Mouse (Mus musculus) small intestine, adult 2 months (tissue): ENCODE data around the gene Slc31a1. TPM values are rescaled to one million over a fixed set of nuclear protein-coding genes. Genes with fewer than 3 reads are reported as not detected.

Experiments
- H3K27ac ChIP-seq: fragments of 200-500 bp; 2 replicates; pipeline ENCODE4 v1.5.1; 2012; ENCODE audit warnings: low read depth, low read length, control low read depth, inconsistent platforms; ENCODE audit not compliant: insufficient read depth
- H3K27me3 ChIP-seq: fragments of 200-500 bp; 2 replicates; pipeline ENCODE4 v1.6.1; 2012; ENCODE audit warnings: mild to moderate bottlenecking, moderate library complexity, low read length, inconsistent platforms; ENCODE audit not compliant: control insufficient read depth, insufficient read depth
- H3K36me3 ChIP-seq: fragments of 200-500 bp; 2 replicates; pipeline ENCODE4 v1.6.1; 2012; ENCODE audit warnings: mild to moderate bottlenecking, low read length, control low read depth, inconsistent platforms; ENCODE audit not compliant: control insufficient read depth, insufficient read depth
- H3K4me1 ChIP-seq: fragments of 200-500 bp; 2 replicates; pipeline ENCODE4 v1.6.1; 2012; ENCODE audit warnings: low read length, inconsistent platforms, mixed read lengths; ENCODE audit not compliant: control insufficient read depth, insufficient read depth, insufficient read length
- H3K4me3 ChIP-seq: fragments of 200-500 bp; 2 replicates; pipeline ENCODE4 v1.5.1; 2012; ENCODE audit warnings: low read depth, mild to moderate bottlenecking, control low read depth, inconsistent platforms, low read length, moderate library complexity
- CTCF ChIP-seq: fragments of 200-500 bp; IDR thresholded peaks from 2 replicates; pipeline ENCODE4 v1.5.1; 2012; ENCODE audit warnings: low read depth, mild to moderate bottlenecking, control low read depth, inconsistent platforms, low read length, moderate library complexity, mixed read lengths; ENCODE audit not compliant: insufficient replicate concordance, insufficient read length; ENCODE audit errors: extremely low read depth
- POLR2A ChIP-seq: fragments of 200-500 bp; IDR thresholded peaks from 2 replicates; pipeline ENCODE4 v1.6.1; 2012; ENCODE audit warnings: low read depth, mild to moderate bottlenecking, control low read depth, inconsistent platforms, low read length, moderate library complexity
- WGBS: fragments of 180-500 bp; shearing (Covaris S2); methylation state at CpG from one replicate; pipeline ENCODE4 v1.1.7; 2018; 5-methylcytosine and 5-hydroxymethylcytosine counted together
- polyA plus RNA-seq: library from polyadenylated mRNA; depleted of rRNA; stranded (reverse); fragments of >200 nt; gene quantifications from 2 replicates; pipeline ENCODE4 v1.2.3, GENCODE M21; 2012

Slc31a1 gene
- polyA plus RNA-seq, 1 experiment = 40.3 TPM

GRCm38 (mm10) chr4:62419091-62419490, 58.6 kb downstream of the Slc31a1 start:
- Histone ChIP-seq H3K27me3 (no peaks in the 10 kb centered on the region), H3K36me3 (peaks cover 91% of the 10 kb centered on the region), H3K4me1 (no peaks in the 10 kb centered on the region), H3K4me3 (no peak overlapping the region), H3K27ac (no peak overlapping the region)
- WGBS = 90% methylated on average over 6 of the region's 6 CpGs
- TF ChIP-seq CTCF (no peak), POLR2A (no peak)

- H3K4me1 ChIP-seq = no peaks in the 10 kb centered on the region
- H3K27ac ChIP-seq = no peak overlapping the region
- WGBS = 92% methylated on average over 4 of the region's 4 CpGs
- H3K4me3 ChIP-seq = no peak overlapping the region
- TF ChIP-seq POLR2A (no peak), CTCF (no peak)
- no peaks in the 10 kb centered on the region for H3K27me3 ChIP-seq
- H3K36me3 ChIP-seq = peaks cover 33% of the 10 kb centered on the region
These were observed 65.4 kb downstream of the Slc31a1 start for GRCm38 (mm10) chr4:62425891-62426290.

- WGBS = 71% methylated on average over 17 of the region's 17 CpGs
- H3K27ac ChIP-seq = no peak overlapping the region
- H3K4me3 ChIP-seq = no peak overlapping the region
These were observed 67.6 kb downstream of the Slc31a1 start for GRCm38 (mm10) chr4:62427978-62428758.

DNA sequence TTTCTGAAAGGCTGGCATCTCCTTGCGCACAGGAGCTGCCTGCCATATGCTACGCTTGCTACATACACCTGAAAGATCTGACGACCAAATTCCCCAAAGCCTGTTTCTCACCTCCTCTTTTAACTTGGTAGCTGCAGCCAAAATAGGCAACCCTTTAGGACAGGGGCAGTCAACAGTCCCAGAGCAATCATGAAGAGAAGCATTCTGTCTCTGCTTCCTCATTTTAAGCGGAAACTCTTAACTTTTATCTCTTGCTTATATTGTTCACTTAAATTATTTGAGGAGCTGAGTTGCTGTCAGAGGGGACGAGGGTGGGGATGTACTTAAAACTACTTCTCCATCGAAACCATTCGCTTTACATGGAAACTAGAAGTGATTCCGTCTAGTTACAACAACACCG, 69.1 kb downstream of the Slc31a1 start:
- peaks cover 5% of the 10 kb centered on the region; the same call in 1 of the 2 replicates for H3K4me1 ChIP-seq
- 91% methylated on average over 9 of the region's 9 CpGs for WGBS
- no peak overlapping the region for H3K27ac ChIP-seq
- H3K36me3 ChIP-seq = peaks cover 4% of the 10 kb centered on the region
- TF ChIP-seq POLR2A (no peak), CTCF (no peak)
- no peaks in the 10 kb centered on the region for H3K27me3 ChIP-seq
- H3K4me3 ChIP-seq = no peak overlapping the region

More at GRCm38 (mm10) chr4:62427978-62428758, 67.6 kb downstream of the Slc31a1 start:
- TF ChIP-seq CTCF = no peak
- TF ChIP-seq POLR2A = no peak
- H3K4me1 ChIP-seq = no peaks in the 10 kb centered on the region
- peaks cover 15% of the 10 kb centered on the region for H3K36me3 ChIP-seq
- no peaks in the 10 kb centered on the region for H3K27me3 ChIP-seq

GRCm38 (mm10) chr4:62430678-62431077, 70.2 kb downstream of the Slc31a1 start:
- TF ChIP-seq POLR2A = no peak
- no peak for TF ChIP-seq CTCF
- no peak overlapping the region for H3K4me3 ChIP-seq
- H3K27ac ChIP-seq = no peak overlapping the region
- no peaks in the 10 kb centered on the region for H3K36me3 ChIP-seq
- no peaks in the 10 kb centered on the region for H3K27me3 ChIP-seq
- peaks cover 7% of the 10 kb centered on the region; the same call in 1 of the 2 replicates for H3K4me1 ChIP-seq

- TF ChIP-seq POLR2A = no peak
- Histone ChIP-seq H3K27me3 (no peaks in the 10 kb centered on the region), H3K4me1 (peaks cover 7% of the 10 kb centered on the region; the same call in 1 of the 2 replicates), H3K27ac (no peak overlapping the region), H3K36me3 (no peaks in the 10 kb centered on the region), H3K4me3 (no peak overlapping the region)
- WGBS = 78% methylated on average over 4 of the region's 4 CpGs
These were observed 71.0 kb downstream of the Slc31a1 start for GRCm38 (mm10) chr4:62431522-62431921.

GRCm38 (mm10) chr4:62433939-62434870, 73.7 kb downstream of the Slc31a1 start:
- Histone ChIP-seq H3K4me3 (no peak overlapping the region), H3K4me1 (peaks cover 7% of the 10 kb centered on the region; the same call in 1 of the 2 replicates), H3K27me3 (no peaks in the 10 kb centered on the region), H3K27ac (no peak overlapping the region), H3K36me3 (no peaks in the 10 kb centered on the region)
- TF ChIP-seq CTCF (peak; percentile 6; the same call in 1 of the 2 replicates), POLR2A (no peak)
- WGBS = 45% methylated on average over 7 of the region's 7 CpGs
